Mouse (Mus musculus): Measurements from ENCODE around the gene Cks1b.
"Not testable (repeated sequence)": the region's sequence is repeated elsewhere in the genome, so short reads cannot be mapped to it uniquely, and the experiment has no call there.

The Cks1b gene

DNA sequence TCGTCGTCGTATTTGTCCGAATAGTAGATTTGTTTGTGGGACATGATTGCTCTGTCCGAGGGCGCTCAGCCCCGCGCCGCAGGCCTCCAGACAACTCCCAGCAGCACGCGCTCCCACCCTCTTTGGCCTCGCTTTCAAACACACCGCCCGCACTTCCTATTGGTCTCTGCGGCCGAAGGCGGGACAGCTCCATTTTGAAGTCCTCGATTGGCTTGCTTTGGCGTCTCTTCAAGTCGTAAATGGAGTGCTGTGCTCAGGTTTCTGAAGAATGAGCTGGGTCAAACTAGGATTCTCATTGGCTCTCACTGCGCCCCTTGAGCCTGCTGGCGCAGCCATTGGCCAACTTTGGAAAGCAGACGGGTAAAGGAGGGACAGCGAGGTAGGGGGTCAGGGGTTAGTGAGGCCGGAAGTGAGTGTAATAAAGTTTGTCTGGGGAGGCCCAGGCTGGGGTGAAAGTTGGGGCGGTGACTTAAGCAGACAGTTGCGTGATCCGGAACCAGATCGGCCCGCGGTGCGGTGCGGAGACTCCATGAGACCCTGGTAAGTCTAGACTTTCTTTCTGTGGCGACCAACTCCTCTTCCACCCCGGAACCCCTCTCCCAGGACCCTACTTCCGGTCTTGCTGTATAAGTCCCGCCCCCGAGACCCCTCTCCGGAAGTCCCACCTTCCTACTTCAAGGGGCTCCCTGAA lies at the start of gene Cks1b, which contains the start of gene Shc1:
Cks1b (minus strand) TSS at position 214 of the 691 bp plus-strand sequence.
Shc1 (plus strand) TSS at position 274 of the 691 bp plus-strand sequence.
- DNase-seq = peak; percentile 95 to 98

GRCm38 (mm10) chr3:89458965-89459807 lies 41.0 kb upstream of the Cks1b start:
- peak; percentile 92 to 94 for DNase-seq

- DNase-seq = no peak
Measured at GRCm38 (mm10) chr3:89458372-89458964, 40.3 kb upstream of the Cks1b start.

DNA sequence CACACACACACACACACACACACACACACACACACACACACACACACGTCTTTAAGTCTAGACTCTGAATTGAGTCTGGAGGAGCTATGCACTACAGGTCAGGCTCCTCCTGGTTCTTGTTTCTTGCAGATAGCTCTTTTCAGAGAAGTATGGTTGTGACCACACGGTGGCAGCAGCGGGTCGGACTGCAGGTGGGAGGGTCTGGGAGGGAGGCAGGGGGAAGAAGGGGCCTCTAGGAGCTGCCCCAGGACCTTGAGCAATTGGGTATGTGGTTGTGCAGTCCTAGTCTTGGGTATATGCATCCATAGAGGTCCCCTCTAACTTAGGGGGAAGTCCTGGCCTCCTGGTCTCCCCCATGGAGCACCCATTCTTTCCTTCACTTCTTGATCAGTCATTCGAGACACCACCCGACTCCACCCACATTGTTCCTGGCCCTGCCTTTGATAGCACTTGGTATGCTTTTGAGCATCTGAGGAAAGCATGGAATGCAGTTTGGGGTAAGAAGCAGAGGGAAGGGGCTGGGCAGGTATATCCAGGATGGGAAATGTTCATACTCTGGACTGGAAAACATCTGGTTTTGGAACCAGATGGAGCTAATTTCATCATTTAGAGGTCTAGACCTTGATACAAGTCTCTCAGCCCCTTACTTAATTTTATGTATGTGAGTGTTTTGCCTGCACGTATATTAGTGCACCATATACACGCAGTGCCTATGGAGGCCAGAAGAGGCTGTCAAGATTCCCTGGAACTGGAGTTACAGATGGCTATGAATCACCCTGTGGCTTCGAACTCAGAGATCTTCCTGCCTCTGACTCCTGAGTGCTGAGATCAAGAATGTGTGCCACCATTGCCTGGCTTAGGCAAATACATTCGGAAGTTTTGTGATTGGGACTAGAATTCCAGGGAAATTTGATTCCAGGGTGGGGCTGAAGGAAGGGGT lies 38.8 kb upstream of the Cks1b start:
- peak; percentile 64 to 83 for DNase-seq

- no peak for DNase-seq
Measured at GRCm38 (mm10) chr3:89455786-89456285, 37.7 kb upstream of the Cks1b start.

- DNase-seq = no peak
Measured at GRCm38 (mm10) chr3:89454401-89455177, 36.4 kb upstream of the Cks1b start, which contains the start of gene Pmvk. TSS of gene Pmvk (plus strand) at chr3:89454541.

DNA sequence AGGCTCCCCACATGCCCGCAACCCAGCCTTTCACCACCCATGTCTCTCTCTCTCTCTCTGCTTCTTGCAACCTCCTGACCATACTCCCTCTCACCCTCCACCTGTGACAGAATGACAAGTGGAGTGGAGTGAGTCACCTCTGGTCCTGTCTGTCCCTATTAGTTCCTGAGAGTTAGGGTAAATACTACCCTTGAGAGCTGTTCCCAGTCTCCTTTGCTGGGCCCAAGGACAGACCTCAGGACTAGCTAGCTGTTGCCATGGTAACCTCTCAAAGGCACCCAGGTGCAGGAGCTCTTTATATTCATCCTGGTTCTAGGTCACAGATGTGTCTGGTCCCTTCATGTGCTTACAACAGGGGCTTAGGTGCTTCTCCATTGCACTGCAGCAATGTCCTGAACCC lies 33.7 kb upstream of the Cks1b start:
- peak in 1 of 2 experiments; percentile 39 for DNase-seq

DNA sequence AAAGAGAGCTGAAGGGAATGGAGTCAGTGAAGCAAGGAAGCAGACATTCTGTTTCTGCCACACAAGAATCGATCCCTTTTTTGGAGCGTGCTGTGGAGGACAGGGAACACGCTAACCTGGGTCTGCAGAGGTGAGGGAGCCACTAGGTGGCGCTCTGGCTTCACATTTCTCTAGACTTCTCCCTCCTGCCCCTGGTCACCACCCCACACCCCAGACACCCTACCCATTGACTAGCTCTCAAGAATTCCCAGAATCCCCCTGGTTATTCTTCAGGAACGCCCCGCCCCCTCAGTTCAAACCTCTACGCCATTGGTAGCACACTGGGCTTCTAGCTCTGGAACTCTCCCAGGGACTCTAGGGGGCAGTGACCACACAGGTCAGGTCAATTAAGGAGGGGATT lies 31.4 kb upstream of the Cks1b start:
- peak; percentile 81 to 85 for DNase-seq

DNA sequence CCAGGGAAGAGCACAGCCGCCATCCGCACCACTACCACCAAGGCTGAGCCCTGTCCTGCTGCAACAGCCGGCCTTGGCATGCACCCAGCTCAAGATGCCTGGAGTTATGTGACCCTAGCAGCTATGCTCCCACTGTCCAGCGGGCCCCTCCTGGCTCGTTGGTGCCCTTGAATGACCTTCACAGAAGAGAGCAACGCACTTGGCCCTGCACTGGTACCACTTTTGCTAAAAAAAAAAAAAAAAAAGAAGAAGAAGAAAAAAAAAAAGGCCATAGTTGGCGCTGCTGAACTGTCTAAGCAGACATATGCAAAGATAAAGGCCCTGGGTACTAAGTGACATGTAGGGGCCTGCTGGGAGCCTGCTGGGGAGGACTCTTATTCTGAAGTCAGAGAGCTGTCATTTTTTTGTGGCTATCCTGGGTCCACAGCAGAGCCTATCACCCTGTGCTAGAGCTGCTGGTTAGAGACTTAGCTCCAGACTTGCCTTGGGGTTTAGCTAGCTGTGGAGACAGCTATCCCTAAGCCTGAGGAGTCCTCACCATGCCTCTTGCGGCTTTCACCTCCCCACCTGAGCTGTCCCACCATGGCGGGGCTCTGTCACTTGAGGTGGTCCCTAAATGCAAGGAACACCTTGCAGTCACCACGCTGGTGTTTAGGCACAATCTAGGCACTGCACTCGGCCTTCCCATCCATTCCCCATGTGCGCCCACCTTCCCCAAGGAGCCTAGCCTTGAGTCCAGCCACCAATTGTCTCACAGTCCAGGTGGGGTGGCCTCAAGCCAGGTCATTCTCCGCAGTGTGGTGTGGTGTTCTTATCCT lies 30.7 kb upstream of the Cks1b start:
- peak; percentile 60 to 80 for DNase-seq

DNA sequence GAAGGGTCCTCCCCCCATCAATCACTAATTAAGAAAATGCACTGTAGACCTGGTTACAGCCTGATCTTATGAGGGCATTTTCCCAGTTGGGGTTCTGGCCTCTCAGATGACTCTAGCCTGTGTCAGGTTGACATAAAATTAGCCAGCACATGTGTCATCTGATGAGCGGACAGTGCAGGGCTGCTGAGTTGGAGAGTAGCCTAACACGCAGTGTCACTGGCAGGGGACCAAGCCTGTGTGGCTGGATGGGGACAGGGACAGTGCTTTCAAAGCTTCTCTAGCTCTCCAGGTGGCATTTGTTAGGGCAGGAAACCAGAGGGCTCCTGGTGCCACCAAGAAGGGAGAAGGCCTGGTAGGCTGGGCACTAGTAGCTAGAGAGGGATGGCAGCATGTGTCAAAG lies 22.5 kb upstream of the Cks1b start:
- DNase-seq = no peak

- peak; percentile 59 for DNase-seq
Measured at GRCm38 (mm10) chr3:89437269-89437668, 19.1 kb upstream of the Cks1b start.

DNA sequence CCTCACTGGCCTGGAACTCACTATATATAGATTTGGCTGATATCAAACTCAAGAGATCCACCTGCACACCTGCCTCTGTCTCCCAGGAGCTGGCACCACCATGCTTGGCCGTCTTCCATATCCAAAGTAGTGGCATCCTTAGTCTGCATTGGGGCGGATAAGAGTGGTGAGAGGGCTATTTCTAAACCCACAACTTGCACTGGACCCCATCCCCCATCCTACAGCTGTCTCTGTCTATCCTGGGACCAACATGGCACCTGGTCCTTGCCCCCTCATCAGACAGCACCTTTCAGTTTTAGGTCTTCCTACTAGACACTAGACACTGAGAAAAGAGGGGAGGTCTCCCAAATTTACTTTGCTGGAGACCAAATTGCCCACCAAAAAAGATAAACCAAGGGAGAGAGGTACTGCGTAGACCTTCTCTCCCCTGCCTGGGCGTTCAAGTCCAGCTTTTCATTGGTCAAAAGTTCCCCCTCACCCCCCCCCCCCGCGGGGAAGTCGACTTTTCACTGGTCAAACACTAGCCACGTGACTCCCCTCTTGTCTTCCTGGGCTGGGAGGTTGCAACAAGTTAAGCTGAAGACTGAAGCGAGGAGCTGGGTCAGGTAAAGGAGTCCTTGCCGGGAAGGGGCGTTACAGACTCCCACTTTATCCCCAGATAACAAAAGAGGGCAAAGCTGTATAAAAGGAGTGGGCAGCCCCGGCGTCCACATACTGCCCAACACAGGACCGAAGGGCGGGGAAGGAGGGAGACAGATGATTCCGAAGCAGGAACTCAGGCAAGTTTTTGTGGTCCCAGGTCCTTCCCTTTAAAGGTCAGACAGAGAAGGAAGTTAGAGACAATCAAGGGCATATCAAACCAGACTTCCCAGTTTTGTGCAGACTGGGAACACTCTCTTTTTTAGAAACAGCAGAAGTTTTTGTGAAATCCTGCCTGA lies 18.3 kb upstream of the Cks1b start, which contains the start of gene Pbxip1:
Pbxip1 (plus strand) TSS at position 531 of the 938 bp plus-strand sequence.
- DNase-seq = peak; percentile 74 to 76

- DNase-seq = no peak
Measured at GRCm38 (mm10) chr3:89435041-89435440, 16.9 kb upstream of the Cks1b start.

GRCm38 (mm10) chr3:89434532-89434931 lies 16.3 kb upstream of the Cks1b start:
- DNase-seq = no peak

DNA sequence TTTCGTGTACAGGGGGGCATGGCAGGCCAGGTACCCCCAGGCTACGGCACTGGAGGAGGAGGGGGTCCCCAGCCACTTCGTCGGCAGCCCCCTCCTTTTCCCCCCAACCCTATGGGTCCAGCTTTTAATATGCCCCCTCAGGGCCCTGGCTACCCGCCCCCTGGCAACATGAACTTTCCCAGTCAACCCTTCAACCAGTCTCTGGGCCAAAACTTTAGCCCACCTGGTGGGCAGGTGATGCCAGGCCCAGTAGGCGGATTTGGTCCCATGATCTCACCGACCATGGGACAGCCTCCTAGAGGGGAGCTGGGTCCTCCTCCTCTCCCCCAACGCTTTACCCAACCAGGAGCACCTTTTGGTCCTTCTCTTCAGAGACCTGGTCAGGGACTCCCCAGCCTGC lies 14.4 kb upstream of the Cks1b start:
- DNase-seq = no peak

GRCm38 (mm10) chr3:89430171-89431159 lies 12.3 kb upstream of the Cks1b start, which contains the start of gene Pygo2:
TSS of gene Pygo2 (plus strand) at chr3:89430214.
- peak; percentile 97 to 99 for DNase-seq

GRCm38 (mm10) chr3:89429021-89429420 lies 10.8 kb upstream of the Cks1b start:
- DNase-seq = not testable (repeated sequence)

DNA sequence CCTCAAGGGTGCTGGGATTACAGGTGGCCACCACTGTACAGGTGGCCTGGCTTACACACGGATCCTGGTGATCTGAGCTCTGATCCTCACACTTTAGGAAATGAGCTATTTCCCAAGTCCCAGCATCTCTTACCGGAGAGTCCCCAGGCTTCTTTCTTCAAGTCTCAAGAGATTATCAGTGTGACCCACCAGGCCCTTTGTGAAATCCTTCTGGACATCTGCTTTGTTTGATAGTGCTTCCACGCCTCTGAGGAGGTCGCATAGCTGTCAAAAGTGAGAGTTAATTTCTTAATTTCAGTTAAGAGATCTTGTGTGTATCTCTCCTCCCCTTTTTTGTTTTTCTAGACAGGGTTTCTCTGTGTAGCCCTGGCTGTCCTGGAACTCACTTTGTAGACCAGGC lies 7.7 kb upstream of the Cks1b start:
- DNase-seq = no peak
